Mouse (Mus musculus): ENCODE data around the gene Nol4l.

Nol4l gene

DNA sequence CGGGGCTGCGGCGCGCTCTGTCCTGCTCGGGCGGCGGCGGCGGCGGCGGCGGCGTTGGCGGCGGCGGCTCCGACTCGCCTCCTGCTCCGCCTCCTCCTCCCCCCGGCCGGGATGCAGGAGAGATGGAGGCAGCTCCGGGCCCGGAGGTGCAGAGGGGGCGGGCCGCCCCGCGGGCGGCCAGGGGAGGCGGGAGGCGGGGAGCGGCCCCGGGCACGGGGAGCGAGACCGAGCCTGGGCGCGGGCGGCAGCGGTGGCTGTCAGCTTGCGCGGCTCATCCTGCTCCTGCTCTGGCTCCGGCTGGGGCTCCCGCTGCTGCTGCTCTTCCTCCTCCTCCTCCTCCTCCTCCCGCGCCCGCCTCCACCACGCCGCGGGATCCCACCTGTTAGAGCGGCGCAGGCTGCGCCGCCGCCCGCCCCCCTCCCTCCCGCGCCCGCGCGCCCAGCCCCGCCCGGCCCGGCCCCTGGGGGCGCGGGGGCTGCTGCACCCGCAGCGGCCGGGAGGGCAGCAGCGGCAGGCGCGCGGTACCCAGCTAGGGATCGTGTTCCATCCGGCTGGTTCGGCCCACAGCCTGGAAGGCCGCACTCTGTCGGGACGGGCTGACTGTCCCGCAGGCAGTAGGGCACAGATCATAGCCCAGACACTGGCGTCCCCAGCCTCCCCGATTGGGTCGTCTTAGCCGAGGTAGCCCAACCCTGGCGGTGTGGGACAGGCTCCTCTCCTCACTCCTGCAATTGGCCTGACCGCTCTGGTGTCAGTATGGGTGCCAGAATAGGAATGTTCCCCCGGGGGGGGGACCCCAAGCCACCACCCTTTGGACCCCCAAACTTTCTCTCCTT, at the start of gene Nol4l:
Nol4l (minus strand) TSS at position 41 of the 836 bp plus-strand sequence.
- no peak for DNase-seq (ENCODE audit: extremely low read depth, low read depth, low spot score)

DNA sequence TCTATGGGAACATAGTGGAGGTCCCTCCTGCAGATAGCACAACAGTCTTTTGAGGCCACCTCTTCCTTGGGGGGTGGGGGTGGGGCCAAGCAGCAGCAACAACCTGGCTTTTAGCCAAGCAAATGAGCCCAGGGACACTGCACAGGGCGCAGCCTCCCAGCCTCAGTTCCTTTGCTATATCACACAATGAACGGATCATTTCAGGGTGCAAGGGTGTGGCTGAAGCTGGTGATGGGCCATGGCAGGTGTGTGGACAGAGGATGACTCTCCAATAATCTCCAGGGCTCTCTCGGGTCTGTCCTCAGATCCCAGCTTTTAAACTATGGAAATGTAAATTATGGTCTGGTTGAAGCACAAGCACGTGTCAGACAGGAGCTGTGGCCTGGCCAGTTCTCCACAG, 47.4 kb upstream of the Nol4l start:
- no peak for DNase-seq (ENCODE audit: extremely low read depth, low read depth, low spot score)

DNA sequence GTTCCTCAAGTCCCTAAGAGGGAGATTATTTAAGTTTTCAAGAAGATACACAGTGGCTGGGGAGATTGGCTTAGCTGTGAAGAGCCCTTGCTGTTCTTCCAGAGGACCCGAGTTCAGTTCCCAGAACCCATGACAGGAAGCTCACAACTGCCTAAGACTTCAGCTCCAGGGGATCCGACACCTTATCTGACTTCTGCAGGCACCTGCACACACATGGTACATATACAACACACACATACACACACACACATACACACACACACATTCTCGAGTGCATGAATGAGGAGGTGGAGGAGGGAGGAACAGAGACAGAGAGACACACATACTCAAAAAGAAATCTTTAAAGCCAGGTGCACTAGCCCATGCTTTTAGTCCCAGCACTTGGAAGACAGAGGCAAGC, 46.4 kb upstream of the Nol4l start:
- no peak for DNase-seq (ENCODE audit: extremely low read depth, low read depth, low spot score)

DNA sequence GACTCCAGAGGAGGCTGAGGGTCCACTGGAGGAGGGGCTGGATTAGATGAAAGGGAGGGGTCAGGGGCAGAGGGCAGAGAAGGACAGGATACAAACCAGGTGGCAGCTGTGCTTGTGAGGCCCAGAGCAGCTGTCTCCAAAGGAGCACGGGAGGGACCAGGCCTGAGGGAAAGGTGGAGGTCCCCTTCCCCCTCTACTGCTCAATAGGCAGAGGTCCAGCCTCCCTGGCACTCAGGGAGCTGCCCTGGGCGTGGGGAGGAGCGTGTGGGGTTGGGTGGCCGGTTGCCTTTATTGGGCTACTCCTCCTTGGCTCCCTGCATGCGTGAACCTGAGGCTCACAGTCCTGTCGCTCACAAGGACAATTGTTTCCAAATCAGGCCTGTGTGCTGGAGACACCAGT, 45.8 kb upstream of the Nol4l start:
- DNase-seq (ENCODE audit: extremely low read depth, low read depth, low spot score), result no peak

DNA sequence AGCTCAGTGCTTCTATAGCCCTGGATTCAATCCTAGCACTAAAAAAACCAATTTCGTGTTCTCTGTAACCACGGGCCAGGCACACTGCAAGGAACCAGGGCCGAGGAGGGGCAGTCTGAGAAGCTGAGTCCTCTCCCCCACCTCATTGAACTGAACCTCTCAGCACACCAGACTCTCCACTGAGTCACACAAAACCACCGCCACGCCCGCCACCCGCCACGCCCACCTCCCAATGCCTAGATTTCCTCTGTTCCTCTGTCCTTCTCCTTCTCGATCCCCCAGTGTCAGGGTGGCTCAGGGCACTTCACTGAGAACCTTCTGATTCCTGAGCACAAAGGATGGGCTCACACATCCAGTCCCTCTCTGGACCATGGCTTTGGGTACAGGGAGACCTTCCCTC, 43.3 kb upstream of the Nol4l start:
- no peak for DNase-seq (ENCODE audit: extremely low read depth, low read depth, low spot score)

DNA sequence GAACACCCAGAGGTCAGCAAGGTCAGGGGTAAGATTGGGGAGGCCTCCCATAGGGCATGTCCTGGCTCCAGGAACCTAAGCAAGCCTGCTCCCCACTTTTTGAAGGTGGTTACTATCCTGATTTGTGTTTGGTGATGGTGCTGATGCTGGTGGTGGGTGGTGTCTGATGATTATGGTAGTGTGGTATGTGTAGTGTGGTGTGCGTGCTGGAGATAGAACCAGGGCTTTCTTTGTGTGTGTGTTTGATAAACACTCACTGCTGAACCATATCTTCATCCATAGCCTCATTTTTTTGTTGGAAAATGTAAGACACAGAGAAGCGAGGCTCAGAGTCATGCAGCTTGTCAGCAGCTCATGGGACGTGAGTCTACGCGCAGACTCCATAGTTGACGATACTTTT, 38.8 kb upstream of the Nol4l start:
- no peak for DNase-seq (ENCODE audit: extremely low read depth, low read depth, low spot score)

DNA sequence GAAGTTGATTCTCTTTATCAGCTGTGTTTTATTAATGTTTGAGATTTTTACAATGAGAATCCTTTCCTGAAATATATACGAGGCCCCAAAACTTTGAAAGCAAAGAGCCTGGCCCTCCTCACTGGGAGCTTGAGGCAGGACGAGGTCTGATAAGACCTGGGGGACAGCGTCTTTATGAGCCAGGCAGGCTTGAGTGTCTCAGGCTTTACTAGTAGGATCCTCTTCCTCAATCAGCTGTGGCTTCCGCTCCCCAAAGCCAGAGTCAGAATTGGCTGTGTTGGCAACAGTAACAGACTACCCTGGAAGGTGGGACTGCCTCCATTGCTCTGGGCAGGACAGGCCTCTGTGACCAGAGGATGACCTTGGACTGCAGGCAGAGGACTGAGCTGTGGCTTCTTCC, 38.2 kb upstream of the Nol4l start:
- DNase-seq (ENCODE audit: extremely low read depth, low read depth, low spot score), result no peak

DNA sequence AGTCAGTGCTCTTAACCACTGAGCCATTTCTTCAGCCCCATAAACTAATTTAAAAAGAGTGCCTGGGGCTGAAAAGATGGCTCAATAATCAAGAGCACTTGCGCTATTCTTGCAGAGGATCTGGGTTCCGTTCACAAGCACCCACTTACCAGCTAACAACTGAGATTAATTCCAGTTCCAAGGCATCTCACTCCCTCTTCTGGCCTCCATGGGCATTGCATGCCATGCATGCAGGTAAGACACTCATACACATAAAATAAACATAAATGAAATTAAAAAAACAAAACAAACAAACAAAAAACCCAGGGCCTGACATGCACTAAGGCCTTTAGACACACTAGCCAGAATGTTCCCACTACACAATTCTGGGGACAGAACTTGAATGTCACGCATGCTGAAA, 34.6 kb upstream of the Nol4l start:
- no peak for DNase-seq (ENCODE audit: extremely low read depth, low read depth, low spot score)

DNA sequence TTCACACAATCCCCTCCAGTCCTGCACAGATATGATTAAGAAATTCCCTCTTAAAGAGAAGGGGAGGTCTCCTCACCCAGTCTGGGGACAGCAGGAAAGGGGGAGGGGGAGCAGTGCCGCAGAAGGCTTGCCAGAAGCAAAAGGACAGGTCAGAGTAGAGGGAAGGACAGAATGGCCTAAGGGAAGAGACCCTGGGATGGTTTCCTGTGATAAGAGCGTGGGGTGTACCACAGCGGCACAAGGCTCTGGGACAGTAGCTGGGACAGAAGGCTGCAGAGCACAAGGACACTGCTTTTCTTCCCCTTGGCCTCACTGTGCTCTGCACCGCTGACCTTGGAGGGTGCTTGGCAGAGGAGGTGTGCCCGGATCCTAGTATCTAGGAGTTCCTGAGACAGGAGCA, 31.8 kb upstream of the Nol4l start:
- no peak for DNase-seq (ENCODE audit: extremely low read depth, low read depth, low spot score)

DNA sequence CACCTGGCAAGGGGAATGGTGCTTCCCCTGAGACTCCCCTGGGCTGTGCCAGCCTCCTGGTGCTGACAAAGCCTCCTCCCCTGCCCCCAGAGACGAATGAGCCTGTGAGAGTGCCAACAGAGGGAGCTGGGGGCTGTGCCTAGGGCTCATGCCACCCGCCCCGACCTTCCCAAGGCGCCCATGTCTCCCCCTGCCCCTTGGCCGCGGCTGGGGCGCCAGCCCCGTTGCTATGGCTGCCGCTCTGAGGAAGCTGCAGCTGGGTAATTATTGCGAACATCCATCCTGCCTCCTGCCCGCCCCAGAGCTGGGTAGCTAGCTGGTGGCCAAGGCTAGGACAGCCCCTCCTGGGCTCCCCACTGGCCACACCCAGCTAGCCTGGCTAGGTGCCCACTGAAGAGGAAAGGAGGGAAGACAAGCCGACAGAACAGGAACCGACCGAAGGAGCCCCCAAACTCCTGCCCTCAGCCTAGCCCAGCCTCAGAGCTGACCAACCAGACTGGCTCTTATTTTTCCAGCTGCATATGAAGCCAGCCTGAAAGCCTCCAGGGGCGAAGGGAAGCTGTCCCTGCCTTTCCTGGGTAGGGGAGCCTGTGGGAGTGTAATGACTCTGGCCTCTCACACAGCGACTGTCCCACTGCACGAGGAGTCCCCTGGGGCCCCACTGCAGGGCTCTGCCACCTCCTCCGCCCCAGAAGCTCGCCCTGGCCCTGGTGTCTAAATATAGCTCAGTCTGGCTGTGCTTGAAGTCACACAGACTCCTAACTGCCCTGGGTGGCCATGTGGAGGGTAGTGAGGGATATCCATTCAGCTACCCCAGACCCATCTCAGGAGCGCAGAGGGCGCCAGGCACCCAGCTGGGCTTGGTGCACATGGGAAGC, 31.1 kb upstream of the Nol4l start:
- DNase-seq (ENCODE audit: extremely low read depth, low read depth, low spot score), result no peak

DNA sequence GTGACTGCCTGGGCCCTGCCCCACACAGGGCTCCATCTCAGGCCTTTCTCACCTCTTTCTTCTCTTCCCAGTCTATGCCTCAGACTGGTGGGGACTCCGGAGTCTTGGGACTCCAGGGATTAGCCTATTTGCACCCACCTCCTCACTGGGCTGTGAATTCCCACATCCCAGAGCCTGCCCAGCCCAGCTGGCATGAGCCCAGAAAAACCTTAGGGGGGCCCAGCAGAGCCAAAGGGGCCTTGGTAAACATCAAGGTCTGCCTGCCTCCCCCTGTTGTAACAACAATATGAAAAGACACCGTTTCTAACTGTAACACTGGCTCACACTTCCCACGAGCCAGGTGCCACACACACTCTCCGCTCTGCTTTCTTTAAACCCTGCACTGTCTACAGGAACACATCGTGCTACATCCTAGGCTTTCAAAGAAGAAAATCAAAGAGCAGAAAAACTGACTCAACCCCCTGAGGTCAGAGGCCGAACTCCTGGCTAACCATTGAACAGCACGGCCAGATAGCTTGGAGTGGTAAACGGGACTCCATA, 29.9 kb upstream of the Nol4l start:
- no peak for DNase-seq (ENCODE audit: extremely low read depth, low read depth, low spot score)

DNA sequence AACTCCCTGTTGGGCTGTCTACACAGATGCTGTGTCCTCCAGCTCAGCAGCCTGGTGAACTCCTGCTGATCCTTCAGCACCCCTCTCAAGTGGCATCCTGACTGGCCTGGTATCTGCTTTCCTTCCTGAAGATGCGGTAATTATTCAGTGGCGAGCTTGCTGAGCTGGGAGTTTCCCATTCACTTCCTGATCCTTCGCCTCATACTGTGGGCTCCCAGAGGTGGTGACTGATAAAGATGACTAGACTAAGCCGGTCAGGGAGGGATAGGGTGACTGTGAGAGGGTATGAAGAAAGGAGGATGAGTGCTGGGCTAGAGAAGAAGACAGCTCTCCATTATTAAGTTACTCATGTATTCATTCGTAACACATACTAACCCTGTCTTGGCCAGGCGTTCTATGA, 28.7 kb upstream of the Nol4l start:
- no peak for DNase-seq (ENCODE audit: extremely low read depth, low read depth, low spot score)

DNA sequence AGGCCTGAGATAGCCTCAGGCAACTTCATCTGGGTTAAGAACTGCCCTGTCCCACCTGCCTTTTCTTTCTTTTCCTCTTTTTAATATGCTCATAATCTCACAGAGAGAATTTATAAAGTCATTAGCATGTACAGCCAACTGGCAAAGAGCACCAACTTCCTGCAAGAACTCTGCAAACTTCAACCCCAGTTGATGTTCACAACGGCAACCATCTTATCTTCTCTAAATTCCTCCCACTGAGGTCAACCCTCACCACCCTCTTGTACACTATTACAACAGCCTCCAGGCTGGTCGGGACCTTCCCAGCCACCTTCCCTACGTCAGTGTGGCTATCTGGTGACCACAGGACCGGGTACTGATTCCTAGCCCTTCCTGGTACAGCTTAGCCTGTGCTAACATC, 27.5 kb upstream of the Nol4l start:
- DNase-seq (ENCODE audit: extremely low read depth, low read depth, low spot score), result no peak

DNA sequence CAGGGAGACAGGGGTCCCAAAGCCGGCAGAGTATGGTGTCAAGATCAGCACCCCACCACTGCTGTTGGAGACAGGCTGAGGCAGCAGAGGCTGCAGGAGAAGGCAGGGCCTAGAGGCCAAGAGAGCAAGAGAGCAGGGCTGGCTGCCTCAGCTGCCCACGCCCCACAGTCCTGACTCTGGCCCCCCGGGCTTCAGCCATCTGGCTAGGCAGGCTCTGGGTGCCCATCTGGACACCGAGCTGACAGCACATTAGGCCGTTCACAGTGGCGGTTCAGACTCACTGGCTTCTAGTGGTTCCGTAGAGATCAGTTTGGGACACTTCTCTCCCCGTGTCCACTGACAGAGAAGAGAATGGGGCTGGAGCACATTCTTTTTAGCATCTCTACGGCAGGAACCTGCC, 26.4 kb upstream of the Nol4l start:
- no peak for DNase-seq (ENCODE audit: extremely low read depth, low read depth, low spot score)

DNA sequence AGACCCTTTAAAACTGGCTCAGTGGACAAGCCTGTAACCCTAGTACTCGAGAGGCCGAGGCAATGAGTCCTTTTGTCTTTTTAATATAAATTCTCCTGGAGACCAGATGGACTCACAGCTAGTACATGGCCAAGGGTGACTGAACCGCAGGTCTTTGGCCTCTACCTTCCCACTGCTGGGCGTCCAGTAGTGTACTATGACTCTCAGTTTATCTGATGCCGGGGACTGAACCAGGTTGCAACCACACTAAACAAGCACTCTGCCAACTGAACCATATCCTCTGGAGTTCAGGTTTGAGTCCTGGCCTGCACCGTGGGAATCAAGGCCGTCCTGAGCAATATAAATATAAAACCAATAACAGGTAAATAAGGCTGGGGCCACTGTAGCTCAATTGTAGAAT, 24.8 kb upstream of the Nol4l start:
- no peak for DNase-seq (ENCODE audit: extremely low read depth, low read depth, low spot score)

DNA sequence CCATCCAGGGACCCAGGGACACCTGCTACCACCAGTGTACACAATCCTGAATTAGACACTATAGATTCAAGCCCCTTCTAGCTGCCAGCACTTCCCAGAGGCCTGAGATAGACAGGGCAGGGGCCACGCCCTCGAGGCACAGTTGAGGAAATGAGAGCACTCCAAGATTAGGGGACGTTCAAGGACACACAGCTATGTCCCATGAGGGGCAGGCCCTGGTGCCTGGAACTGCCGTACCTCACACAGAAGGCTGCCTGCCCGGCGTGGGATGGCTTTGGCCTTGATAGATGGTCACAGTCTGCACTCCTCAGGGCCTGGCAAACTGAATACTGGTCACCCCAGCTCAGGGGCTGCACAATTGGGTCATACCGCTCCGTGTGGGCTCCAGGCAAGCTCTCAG, 19.7 kb upstream of the Nol4l start:
- no peak for DNase-seq (ENCODE audit: extremely low read depth, low read depth, low spot score)

DNA sequence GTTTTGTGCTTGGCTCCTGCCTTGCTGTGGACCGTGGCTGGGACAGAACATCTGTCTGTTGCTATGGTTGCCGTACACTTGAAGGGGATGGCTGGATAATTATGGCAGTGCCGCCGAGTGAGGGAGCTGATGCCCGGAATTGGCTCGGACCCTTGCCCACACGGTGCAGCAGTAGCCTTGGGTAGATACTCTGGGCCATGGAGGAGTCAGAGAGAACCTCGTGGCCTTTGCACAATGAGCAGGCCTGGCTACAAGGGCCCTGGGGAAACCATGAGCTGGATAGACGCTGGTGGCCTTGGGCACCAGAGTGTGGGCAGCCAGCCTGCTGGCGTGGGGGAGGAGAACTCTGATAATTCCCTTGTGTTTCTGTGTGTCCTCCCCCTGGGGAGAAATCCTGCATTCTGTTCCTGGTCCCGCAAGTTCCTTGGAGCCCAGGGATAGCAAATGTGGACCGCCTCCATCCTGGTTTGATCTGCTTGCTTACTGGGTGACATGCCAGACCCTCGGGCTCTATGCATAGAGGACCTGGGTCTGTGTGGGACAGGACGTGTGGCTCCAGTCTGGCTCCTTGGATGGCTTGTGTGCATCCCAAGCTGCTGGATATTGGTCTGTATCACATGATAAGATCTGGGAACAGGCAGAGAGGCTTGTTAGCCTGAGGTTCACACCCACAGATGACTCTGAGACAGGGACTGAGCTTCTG, 18.6 kb upstream of the Nol4l start:
- DNase-seq (ENCODE audit: extremely low read depth, low read depth, low spot score), result no peak

DNA sequence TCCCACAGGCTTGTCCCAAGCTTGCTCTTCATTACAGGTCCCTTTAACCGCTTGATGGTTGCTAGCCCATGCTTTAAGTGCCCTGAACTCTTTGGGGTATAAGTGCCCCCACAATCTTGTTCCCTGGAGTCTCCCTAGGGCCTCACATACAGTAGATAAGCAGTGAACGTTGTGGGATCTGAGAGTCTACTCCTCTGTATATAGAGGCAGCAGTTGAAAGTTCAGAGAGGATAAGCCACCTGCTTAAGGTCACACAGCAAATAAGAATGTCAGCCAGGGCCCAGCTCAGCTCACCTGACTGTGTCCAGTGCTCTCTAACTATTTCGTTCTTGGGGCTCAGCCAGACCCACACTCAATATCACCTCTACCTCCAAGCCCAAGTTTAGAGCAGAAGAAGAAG, 17.9 kb upstream of the Nol4l start:
- no peak for DNase-seq (ENCODE audit: extremely low read depth, low read depth, low spot score)

DNA sequence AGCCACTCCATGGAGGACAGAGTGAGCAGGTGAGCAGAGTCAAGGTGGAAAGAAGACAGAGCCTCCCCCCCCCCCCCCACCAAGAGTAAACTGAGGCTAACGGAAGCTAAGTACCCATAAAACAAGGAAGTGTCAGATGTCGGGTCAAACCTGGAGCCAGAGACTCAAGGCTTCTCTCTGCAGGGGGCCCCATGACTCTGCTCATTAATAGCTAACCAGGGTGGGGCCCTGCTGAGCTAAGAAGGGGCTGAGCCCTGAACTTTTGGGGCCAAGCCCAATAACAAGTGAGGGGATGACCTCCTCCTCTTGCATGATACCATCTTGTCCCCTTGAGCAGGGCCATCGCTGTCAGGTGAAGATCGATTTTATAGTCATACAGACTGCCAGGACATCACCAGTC, 17.2 kb upstream of the Nol4l start:
- no peak for DNase-seq (ENCODE audit: extremely low read depth, low read depth, low spot score)

DNA sequence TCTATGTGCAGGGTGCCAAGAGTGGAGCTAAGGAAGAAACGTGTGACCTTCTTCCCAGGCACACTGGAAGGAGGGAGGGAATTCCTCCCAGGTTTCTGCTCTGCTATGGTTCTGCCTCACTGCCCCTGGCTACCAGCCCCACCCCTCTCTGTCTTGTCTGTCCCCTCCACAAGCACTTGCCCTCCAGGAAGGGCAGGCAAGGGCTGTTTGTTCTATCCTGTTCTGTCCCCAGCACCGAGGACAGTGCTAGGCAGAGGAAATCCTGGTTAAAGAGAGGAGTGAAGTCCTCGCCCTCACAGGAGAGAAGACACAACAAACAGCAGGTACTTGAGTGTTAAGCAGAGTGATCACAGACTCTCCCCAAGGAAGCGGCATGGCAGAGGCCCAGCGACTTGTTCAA, 16.7 kb upstream of the Nol4l start:
- no peak for DNase-seq (ENCODE audit: extremely low read depth, low read depth, low spot score)

DNA sequence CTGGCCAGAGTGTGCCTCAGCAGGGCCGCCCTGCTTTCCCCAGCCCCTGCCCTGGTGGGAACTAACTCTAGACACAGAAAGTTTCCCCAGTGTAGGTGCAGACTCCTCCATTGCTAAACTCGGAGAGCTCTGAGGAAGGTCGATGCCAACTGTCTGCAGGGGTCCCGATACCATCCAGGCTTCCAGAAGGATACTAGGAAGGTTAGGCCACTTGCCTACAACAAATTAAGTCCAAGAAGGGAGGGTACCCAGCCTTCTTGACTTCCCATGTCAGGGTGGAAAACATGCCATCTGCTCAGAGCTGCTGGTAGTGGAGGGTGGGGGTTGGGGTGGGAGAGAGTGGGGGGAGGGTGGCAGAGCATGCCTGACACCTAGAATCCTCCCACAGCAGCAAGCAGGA, 15.0 kb upstream of the Nol4l start:
- no peak for DNase-seq (ENCODE audit: extremely low read depth, low read depth, low spot score)
